Mouse (Mus musculus) layer of hippocampus, adult 2 months (tissue): ENCODE data around the gene Ano1. TPM values are rescaled to one million over a fixed set of nuclear protein-coding genes. Genes with fewer than 3 reads are reported as not detected.

ENCODE experiments used
- DNase-seq, 2 experiments: peaks; one replicate each; pipeline ENCODE4 v3.0.0; 2022; ENCODE audit warnings: low spot score in 2 of 2
- H3K27ac ChIP-seq: fragments of 200-600 bp; 2 replicates; pipeline ENCODE4 v1.8.1; 2022
- H3K4me3 ChIP-seq: fragments of 200-600 bp; 2 replicates; pipeline ENCODE4 v1.8.1; 2022; ENCODE audit warnings: mild to moderate bottlenecking
- CTCF ChIP-seq: fragments of 200-600 bp; conservative IDR thresholded peaks from 2 replicates; pipeline ENCODE4 v1.8.1; 2022; ENCODE audit warnings: antibody characterized with exemption, mild to moderate bottlenecking, moderate library complexity
- total RNA-seq, 2 experiments: library from RNA; stranded (reverse); gene quantifications; 2 replicates each; pipeline ENCODE4 v1.2.3; 2021

Ano1 gene
- total RNA-seq, 2 experiments from 2014 or later = 2.7 to 3.5 TPM

DNA sequence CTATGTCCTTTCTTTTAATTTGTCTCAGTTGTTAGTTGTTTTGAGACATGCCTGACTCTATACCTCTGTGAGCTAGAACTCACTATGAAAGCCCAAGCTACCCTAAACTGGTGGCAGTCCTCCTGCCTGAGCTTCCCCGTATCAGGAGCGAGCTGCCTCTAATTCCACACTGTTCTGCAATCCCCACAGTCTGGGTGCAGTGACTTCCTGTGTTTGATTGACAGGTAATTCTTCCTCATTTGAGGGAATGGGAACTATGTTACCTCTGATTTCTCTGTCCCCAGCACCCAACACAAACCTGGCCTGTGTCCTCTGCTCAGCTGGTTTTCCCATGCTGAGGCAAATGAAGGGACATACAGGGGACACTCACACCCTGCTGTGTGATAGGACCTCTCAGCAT lies 27.9 kb upstream of the Ano1 start:
- Histone ChIP-seq H3K27ac (no peak overlapping the region), H3K4me3 (no peak overlapping the region)
- no peak for DNase-seq
- no peak for TF ChIP-seq CTCF

DNA sequence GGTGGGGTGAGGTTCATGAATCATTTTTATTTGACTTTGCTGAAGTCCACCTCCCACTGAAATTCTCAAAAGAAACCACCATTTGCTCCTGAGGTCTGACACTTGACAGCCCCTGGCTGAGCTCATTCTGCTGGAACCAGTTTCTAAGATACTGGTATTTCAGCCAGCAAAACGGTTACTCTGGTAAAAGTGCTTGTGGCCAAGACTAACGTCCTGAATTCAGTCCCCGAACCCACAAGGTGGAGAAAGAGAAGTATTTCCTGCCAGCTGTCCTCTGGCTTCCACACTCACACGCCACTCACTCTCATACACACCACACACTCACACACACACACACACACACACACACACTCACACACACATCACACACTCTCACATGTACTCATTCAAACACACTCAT lies 26.0 kb upstream of the Ano1 start:
- H3K27ac ChIP-seq = no peak overlapping the region
- TF ChIP-seq CTCF = no peak
- H3K4me3 ChIP-seq = no peak overlapping the region
- DNase-seq = no peak

- peak; percentile 97 for TF ChIP-seq CTCF
- peak; percentile 67 to 94 for DNase-seq
- no peak overlapping the region for H3K4me3 ChIP-seq
- H3K27ac ChIP-seq = no peak overlapping the region
Observed at GRCm38 (mm10) chr7:144775804-144776447, 24.2 kb upstream of the Ano1 start.

DNA sequence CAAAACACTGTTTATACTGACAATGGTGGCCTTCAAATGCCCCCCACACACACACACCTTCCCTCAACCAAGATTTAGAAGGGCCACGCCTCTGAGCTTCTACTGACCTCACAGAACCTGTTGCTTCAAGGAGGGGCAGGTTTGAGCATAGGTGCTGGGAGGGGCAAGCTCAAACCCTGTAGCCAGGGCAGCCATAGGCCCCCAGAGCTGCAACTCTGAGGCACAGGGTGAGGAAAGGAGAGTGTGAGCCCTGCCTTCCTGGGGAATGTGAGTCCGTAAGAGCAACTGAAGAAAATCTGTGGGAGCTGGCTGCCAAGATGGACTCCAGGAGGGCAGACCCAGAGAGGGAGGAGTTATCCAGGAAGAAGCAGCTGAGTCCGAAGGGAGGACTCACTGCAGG lies 23.4 kb upstream of the Ano1 start:
- Histone ChIP-seq H3K27ac (no peak overlapping the region), H3K4me3 (no peak overlapping the region)
- no peak for TF ChIP-seq CTCF
- DNase-seq = no peak

DNA sequence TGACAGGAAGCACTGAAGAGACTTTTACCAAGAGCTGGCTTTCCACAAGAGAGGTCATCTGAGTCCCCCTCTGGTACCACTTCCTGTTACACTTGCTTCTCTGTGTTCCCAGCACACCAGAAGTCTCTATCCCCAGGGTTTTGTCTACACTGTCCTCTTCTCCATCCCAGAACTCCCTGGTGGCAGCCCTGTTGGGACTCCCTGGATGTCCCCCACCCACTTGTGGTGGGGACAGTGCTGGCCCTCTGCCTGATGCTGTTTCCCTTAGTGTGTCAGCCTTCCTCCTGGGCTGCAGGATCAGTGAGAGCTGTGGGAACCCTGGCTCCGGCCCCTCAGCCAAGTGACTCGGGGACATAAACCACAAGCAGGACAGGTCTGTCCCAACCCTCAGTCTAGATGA lies 22.5 kb upstream of the Ano1 start:
- H3K4me3 ChIP-seq = no peak overlapping the region
- no peak overlapping the region for H3K27ac ChIP-seq
- no peak for TF ChIP-seq CTCF
- DNase-seq = no peak

GRCm38 (mm10) chr7:144770116-144770515 lies 18.3 kb upstream of the Ano1 start:
- DNase-seq = no peak
- Histone ChIP-seq H3K4me3 (no peak overlapping the region), H3K27ac (no peak overlapping the region)
- TF ChIP-seq CTCF = no peak

- TF ChIP-seq CTCF = no peak
- no peak for DNase-seq
- no peak overlapping the region for H3K27ac ChIP-seq
- H3K4me3 ChIP-seq = no peak overlapping the region
Observed at GRCm38 (mm10) chr7:144769434-144770080, 17.8 kb upstream of the Ano1 start.

DNA sequence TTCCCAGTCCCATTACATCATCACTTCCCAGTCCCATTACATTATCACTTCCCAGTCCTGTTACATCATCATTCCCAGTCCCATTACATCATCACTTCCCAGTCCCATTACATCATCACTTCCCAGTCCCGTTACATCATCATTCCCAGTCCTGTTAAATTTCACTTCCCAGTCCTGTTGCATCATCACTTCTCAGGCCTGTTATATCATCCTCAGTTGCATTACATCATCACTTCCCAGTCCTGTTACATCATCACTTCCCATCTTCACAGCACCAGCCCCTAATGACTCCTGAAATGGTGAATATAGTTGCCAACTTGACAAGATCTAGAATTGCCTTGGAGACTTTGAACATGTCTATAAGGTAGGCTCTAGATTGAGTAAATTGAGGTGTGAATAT lies 17.1 kb upstream of the Ano1 start:
- DNase-seq = no peak
- Histone ChIP-seq H3K27ac (no peak overlapping the region), H3K4me3 (no peak overlapping the region)
- TF ChIP-seq CTCF = no peak

DNA sequence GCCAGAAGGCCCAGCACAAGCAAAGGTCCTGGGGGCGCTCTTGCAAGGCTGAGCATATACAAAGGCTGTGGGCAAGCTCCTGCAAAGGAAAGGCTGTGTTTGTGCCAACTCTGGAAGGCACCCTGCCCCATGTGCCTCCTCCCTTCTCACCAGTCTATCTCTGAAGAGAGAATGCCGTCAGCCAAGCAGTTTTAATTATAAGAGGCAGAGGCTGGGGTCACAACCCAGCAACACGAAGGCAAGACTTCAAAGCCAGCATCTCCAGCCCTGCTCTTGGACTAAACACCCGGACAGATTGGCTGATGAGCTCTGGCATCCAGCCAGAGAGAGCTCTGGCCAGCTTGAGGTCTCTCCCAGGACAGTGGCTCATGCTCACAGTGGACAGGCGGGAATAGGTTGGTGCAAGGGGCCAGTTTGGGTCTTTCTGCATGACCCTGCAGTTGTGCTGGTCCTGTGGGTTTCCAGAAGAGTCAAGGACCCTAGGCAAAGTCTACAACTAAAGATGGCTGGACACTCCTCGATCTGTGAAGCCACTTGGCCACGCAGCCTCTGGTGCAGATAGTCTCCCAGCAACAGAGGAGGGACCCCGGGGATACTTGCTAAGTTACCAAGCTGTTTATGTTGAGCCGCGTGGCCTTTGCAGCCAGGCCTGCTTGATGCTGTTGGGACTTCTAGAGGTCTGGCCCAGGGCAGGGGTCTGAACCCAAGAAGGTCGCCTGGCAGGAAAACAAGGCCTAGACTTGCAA lies 12.9 kb upstream of the Ano1 start:
- no peak for TF ChIP-seq CTCF
- Histone ChIP-seq H3K4me3 (no peak overlapping the region), H3K27ac (no peak overlapping the region)
- no peak for DNase-seq

DNA sequence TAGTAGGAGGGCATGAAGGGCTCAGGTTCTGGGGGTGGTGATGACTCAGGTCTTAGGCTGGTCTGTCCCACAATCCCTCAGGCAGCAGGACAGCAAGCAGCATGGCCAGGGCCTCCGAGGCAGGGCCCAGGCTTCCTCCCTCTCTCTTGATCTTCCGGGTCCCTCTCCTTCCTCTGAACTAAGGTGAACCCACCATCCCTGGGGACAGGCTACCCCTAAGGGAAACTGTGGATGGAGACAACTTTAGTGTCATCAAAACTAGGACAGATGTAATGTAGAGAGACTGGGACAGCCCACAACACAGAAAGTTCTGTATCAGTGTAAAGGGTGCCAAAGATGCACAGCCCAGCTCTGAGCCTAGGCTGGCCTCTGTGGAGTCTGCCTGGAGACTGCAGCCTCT lies 12.2 kb upstream of the Ano1 start:
- H3K4me3 ChIP-seq = no peak overlapping the region
- no peak for TF ChIP-seq CTCF
- no peak for DNase-seq
- H3K27ac ChIP-seq = no peak overlapping the region

DNA sequence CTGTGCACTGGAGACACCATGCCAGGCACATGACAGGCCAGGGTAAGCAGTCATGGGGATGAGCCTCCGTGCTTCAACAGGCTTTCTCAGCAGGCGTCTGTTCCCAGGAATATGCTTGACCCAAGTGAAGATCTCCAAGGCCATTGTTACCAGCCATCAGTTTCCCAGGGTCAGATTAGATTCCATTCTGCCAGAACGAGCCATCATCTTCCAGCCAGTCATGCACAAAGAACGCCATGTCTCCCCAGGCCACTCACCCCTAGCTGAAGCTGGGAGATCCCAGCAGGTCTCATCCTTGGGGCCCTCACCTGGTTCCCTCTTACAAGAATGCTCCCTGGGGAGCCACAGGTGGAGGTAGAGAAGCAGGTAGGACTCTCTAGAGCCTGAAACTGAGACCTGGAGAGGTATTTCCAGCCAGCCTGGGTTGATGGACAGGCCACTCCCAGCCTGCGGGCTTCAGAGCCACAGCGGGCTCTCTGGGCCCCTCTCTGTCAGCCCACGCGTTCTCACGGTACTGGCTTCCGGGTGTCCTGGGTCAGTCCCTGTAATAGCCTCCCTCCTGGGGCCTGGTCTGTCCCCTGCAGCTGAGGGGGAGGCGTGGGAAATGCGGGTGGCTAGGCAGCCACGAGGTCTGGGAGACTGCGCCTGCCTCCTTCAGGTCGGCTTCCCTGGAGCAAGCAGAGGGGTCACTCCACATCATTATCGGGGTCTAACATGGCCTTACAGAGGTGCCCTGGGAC lies 10.9 kb upstream of the Ano1 start:
- H3K4me3 ChIP-seq = no peak overlapping the region
- H3K27ac ChIP-seq = no peak overlapping the region
- DNase-seq = no peak
- TF ChIP-seq CTCF = no peak

DNA sequence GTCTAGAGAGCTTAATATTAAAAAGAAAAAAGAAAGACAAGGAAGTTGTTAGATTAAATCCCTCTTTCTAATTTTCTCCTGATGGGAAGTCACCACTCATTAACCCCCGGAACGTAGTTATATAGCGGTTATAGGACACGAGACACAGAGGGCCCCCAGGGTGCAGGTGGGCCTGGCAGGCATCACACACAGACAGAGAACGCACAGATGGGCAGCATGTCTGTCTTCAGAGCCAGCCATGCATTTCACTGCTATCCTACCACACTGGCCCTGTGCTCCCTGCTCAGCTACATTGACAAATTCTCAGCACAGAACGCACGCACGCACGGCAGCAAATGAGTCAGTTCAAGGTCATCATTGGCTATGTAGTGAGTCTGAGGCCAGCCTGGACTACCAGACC lies 8.5 kb upstream of the Ano1 start:
- DNase-seq = no peak
- TF ChIP-seq CTCF = no peak
- H3K27ac ChIP-seq = no peak overlapping the region
- no peak overlapping the region for H3K4me3 ChIP-seq

DNA sequence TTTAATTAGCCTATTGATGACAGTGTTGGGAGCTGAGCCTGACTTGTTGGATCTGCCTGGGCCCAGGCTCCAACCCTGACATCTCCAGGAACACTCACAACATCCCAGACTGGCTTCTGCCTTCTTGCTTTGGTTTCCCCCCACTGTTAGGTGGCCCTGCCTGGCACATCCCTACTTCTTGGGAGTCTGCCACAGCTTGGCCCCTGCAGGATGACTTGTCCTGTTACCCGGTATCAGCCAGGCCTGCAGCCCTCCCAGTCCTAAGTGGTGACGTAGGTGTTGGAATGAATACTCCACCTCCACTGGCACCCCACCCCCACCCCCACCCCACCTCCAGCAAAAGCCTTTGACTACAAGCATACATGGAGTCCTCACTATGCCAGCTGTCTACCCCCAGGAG lies 7.7 kb upstream of the Ano1 start:
- no peak overlapping the region for H3K4me3 ChIP-seq
- TF ChIP-seq CTCF = no peak
- no peak overlapping the region for H3K27ac ChIP-seq
- no peak for DNase-seq
